Mouse (Mus musculus): ENCODE data around the gene Zfp324. TPM values are rescaled to one million over a fixed set of nuclear protein-coding genes. Genes with fewer than 3 reads are reported as not detected.

The Zfp324 gene
- polyA plus RNA-seq (2014; fragmentation: Illumina TruSeq; extraction: RNeasy Lipid Tissue Mini Kit (QIAGEN cat#74804)), result 5.0 TPM

DNA sequence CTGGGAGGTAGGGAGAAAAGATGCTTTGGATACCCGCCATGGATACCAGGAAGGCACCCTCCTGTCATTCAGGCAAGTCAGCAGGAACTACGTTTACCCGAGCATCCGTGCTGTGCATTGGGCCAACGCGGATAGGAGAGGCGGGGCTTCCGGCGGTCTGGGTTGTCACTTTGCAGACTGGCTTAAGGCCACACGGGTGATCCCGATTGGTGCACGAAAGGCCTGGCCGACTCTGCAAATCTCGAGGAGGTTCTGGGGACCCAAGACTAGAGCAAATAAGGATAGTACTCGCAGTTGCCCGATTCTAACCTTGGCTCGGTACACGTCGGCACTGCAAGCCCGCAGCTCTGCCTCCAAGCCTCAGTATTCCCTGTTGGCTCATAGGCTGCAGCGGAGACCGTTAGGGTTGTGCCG, at the start of gene Zfp324:
Gene Zfp324 (plus strand): TSS at position 161 of the 414 bp plus-strand sequence.

DNA sequence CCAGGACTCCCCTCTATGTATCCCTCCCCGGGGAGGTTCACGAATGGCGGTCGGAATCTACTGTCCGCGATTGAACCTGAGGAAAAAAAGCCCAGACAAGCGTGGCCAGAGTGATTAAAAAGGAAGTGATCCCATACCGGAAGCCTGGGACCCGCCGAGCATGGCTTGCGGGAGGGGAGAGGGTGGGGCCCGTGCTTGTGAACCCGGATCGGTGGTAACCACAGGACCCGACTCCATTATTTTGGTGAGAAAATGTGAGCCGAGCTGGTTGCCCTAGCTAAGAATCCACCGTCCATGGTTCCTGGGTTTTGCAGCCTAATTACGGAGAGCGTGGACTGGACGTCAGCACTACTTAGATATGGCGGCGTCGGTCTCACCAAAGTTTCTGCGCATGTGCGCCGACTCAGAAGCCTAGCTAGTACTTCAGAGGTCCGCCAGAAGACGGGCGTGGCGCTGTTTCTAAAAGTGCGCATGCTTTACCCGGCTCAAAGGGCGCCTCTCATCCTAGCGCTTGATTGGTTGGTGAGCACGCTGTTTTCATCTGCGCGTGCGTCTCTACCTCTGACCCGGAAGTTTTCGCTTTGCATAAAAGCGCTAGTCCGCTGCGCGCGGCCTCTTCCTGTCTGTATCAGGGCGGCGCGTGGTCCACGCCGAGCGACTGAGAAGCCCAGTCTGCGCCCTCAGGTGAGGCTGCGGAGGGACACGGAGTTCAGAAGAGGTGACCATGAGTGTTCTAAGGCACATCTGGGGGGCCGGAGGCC, 43.8 kb upstream of the Zfp324 start, which contains the start of gene Rps5:
Gene Rps5 (plus strand): TSS at position 586 of the 761 bp plus-strand sequence.

DNA sequence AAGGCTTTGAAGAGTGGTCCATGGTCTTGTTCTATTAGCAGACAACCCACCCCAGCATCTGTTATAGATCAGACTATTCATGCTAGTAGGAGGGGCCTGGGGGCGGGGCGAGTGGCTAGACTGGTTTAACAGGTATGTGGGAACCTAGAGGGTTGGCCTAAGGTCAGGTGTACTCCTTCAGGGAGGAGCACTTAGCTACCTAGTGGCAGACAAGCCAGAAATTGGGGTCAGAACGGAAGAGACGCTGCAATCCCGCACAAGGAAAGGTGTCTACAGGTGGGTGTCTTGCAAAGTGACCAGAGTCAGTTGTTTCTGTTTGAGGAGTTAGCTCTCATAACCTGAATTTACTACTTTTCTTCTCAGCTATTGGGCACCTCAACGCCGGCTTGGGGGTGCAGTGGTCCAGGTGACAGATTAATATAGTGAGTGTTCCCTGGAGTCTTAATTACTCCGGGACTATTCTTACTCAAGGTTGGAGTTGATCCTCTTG, 38.4 kb upstream of the Zfp324 start, which contains the start of gene Rnf225:
Gene Rnf225 (plus strand): TSS at position 226 of the 490 bp plus-strand sequence.

DNA sequence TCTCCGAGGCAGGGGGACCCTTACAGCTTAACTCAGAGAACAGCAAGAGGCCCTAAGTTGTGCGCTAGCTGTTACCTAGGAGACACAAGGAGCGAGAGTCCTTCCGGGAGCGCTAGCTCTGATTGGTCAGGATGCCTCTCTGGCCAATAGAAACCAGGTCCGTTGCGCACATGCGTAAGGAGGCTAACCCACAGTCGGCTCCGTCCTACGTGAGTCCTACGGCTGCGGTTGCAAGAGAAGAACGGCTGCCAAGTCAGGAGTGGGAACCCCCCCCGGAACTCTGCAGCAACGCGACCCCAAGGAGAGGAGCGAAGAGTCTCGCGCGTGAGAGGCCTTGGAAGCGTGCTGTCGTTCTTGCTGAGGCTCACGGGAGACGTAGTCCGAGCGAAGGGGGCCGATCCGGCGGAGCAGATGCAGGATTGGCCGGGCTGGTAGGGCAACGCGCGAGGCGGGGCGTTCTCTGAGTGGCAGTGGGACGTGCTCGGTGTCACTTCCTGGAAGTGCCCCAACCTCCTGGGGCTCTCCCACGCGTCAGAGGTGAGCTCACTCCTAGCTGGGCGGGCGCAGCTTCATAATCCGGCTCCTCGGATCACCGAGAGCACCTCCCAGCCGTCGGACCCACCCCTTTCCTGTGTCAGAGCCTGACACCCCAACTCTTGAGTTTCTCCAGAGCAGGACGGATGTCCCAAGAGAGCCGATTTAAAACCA, 12.2 kb downstream of the Zfp324 start, which contains the start of gene Zfp446:
Gene Zfp446 (plus strand): TSS at position 167 of the 708 bp plus-strand sequence.

DNA sequence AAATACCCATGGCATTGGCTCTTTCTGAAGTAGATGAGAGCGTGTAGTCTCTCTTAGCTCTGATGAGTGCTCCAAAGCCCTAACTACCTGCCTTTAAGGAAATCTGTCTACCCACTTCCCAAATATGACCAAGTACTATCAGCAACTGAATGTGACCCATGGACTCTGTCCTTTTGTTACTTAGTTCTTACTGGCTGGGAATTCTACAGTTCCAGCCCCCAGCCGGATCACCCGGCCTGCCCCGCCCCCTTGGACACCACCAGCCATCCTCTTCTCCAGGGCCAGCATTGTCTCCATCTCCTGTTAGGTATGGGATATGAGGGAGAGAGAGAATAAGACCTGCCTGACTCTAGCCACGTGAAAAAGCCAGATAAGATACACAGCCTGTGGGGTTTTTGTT, 32.4 kb downstream of the Zfp324 start, which contains the start of gene Slc27a5:
Gene Slc27a5 (minus strand): TSS at position 140 of the 400 bp plus-strand sequence.

DNA sequence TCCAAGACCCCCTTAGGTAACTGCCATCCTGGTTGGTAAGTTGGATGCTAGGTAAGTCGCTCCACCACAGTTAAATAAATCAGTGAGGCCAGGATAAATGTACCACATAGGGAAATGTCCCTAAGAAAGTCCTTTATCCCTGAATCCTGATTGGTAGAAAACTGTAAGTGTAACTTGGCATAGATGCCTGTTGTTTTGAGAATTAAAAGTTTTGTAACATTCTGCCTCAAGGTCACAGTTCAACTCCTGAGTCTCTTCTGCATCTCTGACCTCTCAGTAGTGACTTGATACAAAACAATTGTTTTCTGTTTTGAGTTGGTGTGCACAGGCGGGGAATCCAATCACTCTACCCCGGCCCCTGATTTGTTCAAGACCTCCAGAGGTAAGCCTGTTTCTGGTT, 33.2 kb downstream of the Zfp324 start, which contains the start of gene Trim28:
Gene Trim28 (plus strand): TSS at position 264 of the 400 bp plus-strand sequence.

DNA sequence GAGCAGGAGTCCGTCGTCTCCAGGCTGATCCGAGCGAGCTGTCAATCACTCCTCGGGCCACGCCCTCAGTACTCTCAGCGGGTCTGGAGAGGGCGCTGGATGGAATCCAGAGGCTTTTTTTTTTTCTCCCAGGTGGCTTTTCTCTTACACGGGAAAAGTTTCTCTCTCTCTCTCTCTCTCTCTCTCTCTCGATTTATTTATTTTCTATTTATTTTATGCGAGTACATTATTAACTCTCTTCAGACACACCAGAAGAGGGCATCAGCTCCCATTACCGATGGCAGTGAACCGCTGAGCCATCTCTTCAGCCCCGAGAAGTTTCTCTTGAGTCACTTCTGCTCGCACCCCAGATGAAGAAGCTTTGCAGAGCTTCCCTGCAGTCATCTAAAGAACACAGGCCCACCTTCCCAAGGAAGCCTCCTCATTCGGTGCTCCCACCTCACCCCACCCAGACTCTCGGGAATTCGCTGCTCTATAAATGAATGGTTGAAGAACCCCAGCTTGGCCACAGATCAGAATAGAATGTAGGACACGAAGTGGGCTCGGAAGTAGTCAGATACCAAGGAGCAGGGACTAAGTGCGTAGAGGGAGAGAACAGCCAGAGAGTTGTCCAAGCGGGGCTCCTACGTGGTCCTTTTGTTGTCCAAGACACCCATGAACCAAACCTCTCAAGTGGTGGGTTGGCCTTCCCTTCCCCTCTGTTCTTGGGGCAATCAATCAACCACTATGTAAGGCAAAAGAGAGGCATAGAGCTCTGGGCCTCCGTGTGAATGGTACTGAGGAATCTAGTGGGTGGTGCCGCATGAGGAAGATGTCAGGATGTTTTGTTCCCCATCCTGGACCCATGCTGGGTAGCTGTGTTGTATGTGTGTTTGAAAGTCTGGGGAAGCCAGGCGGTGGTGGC, 44.6 kb downstream of the Zfp324 start, which contains the start of gene Zbtb45:
Gene Zbtb45 (minus strand): TSS at position 30 of the 904 bp plus-strand sequence.

Other genes with a start within 250 kb of the Zfp324 start
- not detected for gene Vmn2r56, start 230.8 kb upstream of the Zfp324 start, polyA plus RNA-seq (2014; fragmentation: Illumina TruSeq; extraction: RNeasy Lipid Tissue Mini Kit (QIAGEN cat#74804))
- 5.4 TPM for gene Zscan18, start 162.2 kb upstream of the Zfp324 start, polyA plus RNA-seq (2014; fragmentation: Illumina TruSeq; extraction: RNeasy Lipid Tissue Mini Kit (QIAGEN cat#74804))
- gene Zfp329, start 147.0 kb upstream of the Zfp324 start, polyA plus RNA-seq (2014; fragmentation: Illumina TruSeq; extraction: RNeasy Lipid Tissue Mini Kit (QIAGEN cat#74804)), result 41.2 TPM
- gene Zfp110, start 131.1 kb upstream of the Zfp324 start, polyA plus RNA-seq (2014; fragmentation: Illumina TruSeq; extraction: RNeasy Lipid Tissue Mini Kit (QIAGEN cat#74804)), result 38.6 TPM
- 16.4 TPM for gene Zfp128, start 84.7 kb upstream of the Zfp324 start, polyA plus RNA-seq (2014; fragmentation: Illumina TruSeq; extraction: RNeasy Lipid Tissue Mini Kit (QIAGEN cat#74804))
- gene Zscan22, start 68.0 kb upstream of the Zfp324 start, polyA plus RNA-seq (2014; fragmentation: Illumina TruSeq; extraction: RNeasy Lipid Tissue Mini Kit (QIAGEN cat#74804)), result 8.3 TPM
- gene Rps5, start 43.5 kb upstream of the Zfp324 start, polyA plus RNA-seq (2014; fragmentation: Illumina TruSeq; extraction: RNeasy Lipid Tissue Mini Kit (QIAGEN cat#74804)), result 21.9 TPM
- gene Rnf225, start 38.4 kb upstream of the Zfp324 start, polyA plus RNA-seq (2014; fragmentation: Illumina TruSeq; extraction: RNeasy Lipid Tissue Mini Kit (QIAGEN cat#74804)), result 0.17 TPM
- gene Zfp446, start 12.0 kb downstream of the Zfp324 start, polyA plus RNA-seq (2014; fragmentation: Illumina TruSeq; extraction: RNeasy Lipid Tissue Mini Kit (QIAGEN cat#74804)), result 4.0 TPM
- gene Slc27a5, start 32.4 kb downstream of the Zfp324 start, polyA plus RNA-seq (2014; fragmentation: Illumina TruSeq; extraction: RNeasy Lipid Tissue Mini Kit (QIAGEN cat#74804)), result not detected
- 46.6 TPM for gene Trim28, start 33.3 kb downstream of the Zfp324 start, polyA plus RNA-seq (2014; fragmentation: Illumina TruSeq; extraction: RNeasy Lipid Tissue Mini Kit (QIAGEN cat#74804))
- gene Zbtb45, start 44.2 kb downstream of the Zfp324 start, polyA plus RNA-seq (2014; fragmentation: Illumina TruSeq; extraction: RNeasy Lipid Tissue Mini Kit (QIAGEN cat#74804)), result 0.71 TPM
- 69.3 TPM for gene Chmp2a, start 69.0 kb downstream of the Zfp324 start, polyA plus RNA-seq (2014; fragmentation: Illumina TruSeq; extraction: RNeasy Lipid Tissue Mini Kit (QIAGEN cat#74804))
- 71.0 TPM for gene Ube2m, start 72.4 kb downstream of the Zfp324 start, polyA plus RNA-seq (2014; fragmentation: Illumina TruSeq; extraction: RNeasy Lipid Tissue Mini Kit (QIAGEN cat#74804))
- gene Mzf1, start 88.9 kb downstream of the Zfp324 start, polyA plus RNA-seq (2014; fragmentation: Illumina TruSeq; extraction: RNeasy Lipid Tissue Mini Kit (QIAGEN cat#74804)), result 0.46 TPM
- gene Vmn1r85, start 129.3 kb downstream of the Zfp324 start, polyA plus RNA-seq (2014; fragmentation: Illumina TruSeq; extraction: RNeasy Lipid Tissue Mini Kit (QIAGEN cat#74804)), result not detected
- not detected for gene Vmn1r86, start 154.1 kb downstream of the Zfp324 start, polyA plus RNA-seq (2014; fragmentation: Illumina TruSeq; extraction: RNeasy Lipid Tissue Mini Kit (QIAGEN cat#74804))
- gene Vmn1r87, start 174.3 kb downstream of the Zfp324 start, polyA plus RNA-seq (2014; fragmentation: Illumina TruSeq; extraction: RNeasy Lipid Tissue Mini Kit (QIAGEN cat#74804)), result not detected
- 0.09 TPM for gene Vmn1r88, start 193.7 kb downstream of the Zfp324 start, polyA plus RNA-seq (2014; fragmentation: Illumina TruSeq; extraction: RNeasy Lipid Tissue Mini Kit (QIAGEN cat#74804))
- not detected for gene Vmn1r89, start 247.2 kb downstream of the Zfp324 start, polyA plus RNA-seq (2014; fragmentation: Illumina TruSeq; extraction: RNeasy Lipid Tissue Mini Kit (QIAGEN cat#74804))

Data from ovary, adult 10 weeks (tissue).